Mouse (Mus musculus) E14TG2a.4 (cell line): ENCODE results near the gene Ptbp3.

Experiments used
- CTCF ChIP-seq: conservative IDR thresholded peaks from 2 replicates; pipeline ENCODE4 v1.5.1; 2014; ENCODE audit warnings: low read length
- NANOG ChIP-seq: IDR thresholded peaks from 2 replicates; pipeline ENCODE4 v1.6.1; 2014; ENCODE audit warnings: borderline replicate concordance, low read length, mixed read lengths
- POU5F1 ChIP-seq: IDR thresholded peaks from 2 replicates; pipeline ENCODE4 v1.6.1; 2014; ENCODE audit warnings: low read length, borderline replicate concordance

- TF ChIP-seq CTCF (no peak), POU5F1 (no peak), NANOG (no peak)
Observed at GRCm38 (mm10) chr4:59567576-59568260, 18.6 kb upstream of the Ptbp3 start.
